Mouse (Mus musculus) layer of hippocampus, adult 11-12 months (tissue): ENCODE measurements at regions not wholly inside any gene's neighbourhood (a gene's known extent, or its start where the extent isn't known, plus 50 kb on each side); places are given as distances from the start of the nearest gene placed in this dataset.

Source experiments
- DNase-seq: peaks from one replicate; pipeline ENCODE4 v3.0.0; 2022; ENCODE audit warnings: low spot score

- peak; percentile 30 for DNase-seq
Measured at GRCm38 (mm10) chr19:32939692-32940091, 182.4 kb downstream of the Pten start.

- no peak for DNase-seq
Measured at GRCm38 (mm10) chr19:32940806-32941205, 183.5 kb downstream of the Pten start.

- DNase-seq, result no peak
Measured at GRCm38 (mm10) chr19:32943594-32944230, 186.4 kb downstream of the Pten start.

GRCm38 (mm10) chr19:32947081-32947855 lies 190.0 kb downstream of the Pten start:
- DNase-seq, result no peak

GRCm38 (mm10) chr19:32950252-32950651 lies 193.0 kb downstream of the Pten start:
- DNase-seq, result no peak

- no peak for DNase-seq
Measured at GRCm38 (mm10) chr19:32950794-32951193, 193.5 kb downstream of the Pten start.

- no peak for DNase-seq
Measured at GRCm38 (mm10) chr19:32952425-32952824, 195.1 kb downstream of the Pten start.

- no peak for DNase-seq
Measured at GRCm38 (mm10) chr19:32952928-32953687, 195.8 kb downstream of the Pten start.

- peak; percentile 57 for DNase-seq
Measured at GRCm38 (mm10) chr19:32954001-32954605, 196.8 kb downstream of the Pten start.

- DNase-seq, result no peak
Measured at GRCm38 (mm10) chr19:32954942-32955341, 197.6 kb downstream of the Pten start.

- no peak for DNase-seq
Measured at GRCm38 (mm10) chr19:32956143-32956915, 199.0 kb downstream of the Pten start.

GRCm38 (mm10) chr19:32956916-32957558 lies 199.7 kb downstream of the Pten start:
- DNase-seq, result no peak

- no peak for DNase-seq
Measured at GRCm38 (mm10) chr19:32958276-32958675, 201.0 kb downstream of the Pten start.

- DNase-seq, result no peak
Measured at GRCm38 (mm10) chr19:32958791-32959190, 201.5 kb downstream of the Pten start.

GRCm38 (mm10) chr19:32959844-32960195 lies 202.5 kb downstream of the Pten start:
- no peak for DNase-seq

GRCm38 (mm10) chr19:32960196-32960947 lies 203.1 kb downstream of the Pten start:
- no peak for DNase-seq

- DNase-seq, result no peak
Measured at GRCm38 (mm10) chr19:32961525-32961924, 204.2 kb downstream of the Pten start.

GRCm38 (mm10) chr19:32963983-32964382 lies 206.7 kb downstream of the Pten start:
- DNase-seq, result no peak

- no peak for DNase-seq
Measured at GRCm38 (mm10) chr19:32965488-32965887, 208.2 kb downstream of the Pten start.

- DNase-seq, result no peak
Measured at GRCm38 (mm10) chr19:32969213-32969776, 212.0 kb downstream of the Pten start.
